Mouse (Mus musculus) olfactory bulb, adult 2 months (tissue): ENCODE data around the gene Evx2.

Experiments used
- CTCF ChIP-seq: fragments of 200-500 bp; IDR thresholded peaks from 2 replicates; pipeline ENCODE4 v1.5.1; 2012; ENCODE audit warnings: low read depth, mild to moderate bottlenecking, low read length, moderate library complexity; ENCODE audit not compliant: insufficient read depth
- POLR2A ChIP-seq: fragments of 200-500 bp; IDR thresholded peaks from 2 replicates; pipeline ENCODE4 v1.6.1; 2012; ENCODE audit warnings: mild to moderate bottlenecking, low read depth, low read length, moderate library complexity; ENCODE audit not compliant: insufficient read depth

DNA sequence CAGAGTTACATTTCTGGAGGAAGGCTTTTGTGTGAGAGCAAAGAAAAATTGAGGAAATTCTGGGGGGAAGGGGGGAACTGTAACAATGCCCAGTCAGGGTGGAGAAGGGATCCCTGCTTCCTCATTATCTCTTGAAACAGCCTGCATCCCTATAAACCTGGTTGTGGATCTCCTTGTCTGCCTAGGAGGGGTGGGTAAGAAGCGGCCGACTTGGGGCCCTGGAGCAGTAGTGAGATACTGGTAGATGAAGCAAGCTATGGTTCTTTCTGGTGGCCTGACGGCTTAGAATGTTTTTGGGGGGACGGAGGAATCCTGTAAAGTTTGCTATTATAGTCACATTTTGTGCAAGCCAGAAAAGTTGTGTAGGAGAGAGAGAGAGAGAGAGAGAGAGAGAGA, 34.1 kb upstream of the Evx2 start:
- no peak for TF ChIP-seq POLR2A
- TF ChIP-seq CTCF: no peak
